Mouse (Mus musculus): ENCODE measurements around the gene Dlg2. TPM values are rescaled to one million over a fixed set of nuclear protein-coding genes. Genes with fewer than 3 reads are reported as not detected.

Gene Dlg2
- polyA plus RNA-seq, 1 experiment from 2014 or later = 7.2 TPM

GRCm38 (mm10) chr7:92115237-92115871, 1638.9 kb downstream of the Dlg2 start:
- no peak for ATAC-seq (ENCODE audit: insufficient number of reproducible peaks, low FRiP score, low TSS enrichment, low read depth)
- WGBS = 82% methylated on average over 5 of the region's 5 CpGs
- Histone ChIP-seq H3K4me3 (replicated peaks) (no peak overlapping the region), H3K9ac (no peak overlapping the region), H3K4me1 (no peaks in the 10 kb centered on the region), H3K9me3 (replicated peaks) (no peaks in the 10 kb centered on the region), H3K27me3 (no peaks in the 10 kb centered on the region), H3K36me3 (no peaks in the 10 kb centered on the region), H3K27ac (replicated peaks) (no peak overlapping the region), H3K4me2 (replicated peaks) (no peak overlapping the region)

- Histone ChIP-seq H3K27me3 (no peaks in the 10 kb centered on the region), H3K4me3 (replicated peaks) (no peak overlapping the region), H3K27ac (replicated peaks) (no peak overlapping the region), H3K36me3 (no peaks in the 10 kb centered on the region), H3K9ac (no peak overlapping the region), H3K4me2 (replicated peaks) (no peak overlapping the region), H3K4me1 (no peaks in the 10 kb centered on the region; the same call in 1 of the 2 replicates), H3K9me3 (replicated peaks) (no peaks in the 10 kb centered on the region)
- ATAC-seq (ENCODE audit: insufficient number of reproducible peaks, low FRiP score, low TSS enrichment, low read depth) = no peak
- 48% methylated on average over 2 of the region's 2 CpGs for WGBS
Observed at GRCm38 (mm10) chr7:92123276-92123675, 1646.8 kb downstream of the Dlg2 start.

DNA sequence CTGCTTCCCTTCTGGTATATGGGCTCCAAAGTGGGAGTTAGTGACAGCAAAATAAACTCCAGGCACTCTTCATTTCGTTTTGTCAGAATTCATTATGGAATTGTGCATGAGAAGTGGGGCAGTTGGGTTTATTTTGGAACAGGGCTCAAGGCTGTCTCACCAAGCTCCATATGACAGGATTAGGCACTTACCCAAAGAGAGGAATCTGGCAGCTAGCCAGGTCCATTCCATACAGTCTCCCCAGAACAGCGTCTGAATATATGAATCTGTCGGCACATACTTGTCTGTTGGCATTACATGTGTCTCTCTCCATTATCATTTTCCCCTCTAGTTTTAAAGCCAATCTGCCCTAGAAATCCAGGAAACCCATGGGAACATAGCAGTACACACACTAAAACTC, 1649.4 kb downstream of the Dlg2 start:
- Histone ChIP-seq H3K36me3 (no peaks in the 10 kb centered on the region), H3K4me1 (no peaks in the 10 kb centered on the region; the same call in 1 of the 2 replicates), H3K4me3 (replicated peaks) (no peak overlapping the region), H3K27ac (replicated peaks) (no peak overlapping the region), H3K9ac (no peak overlapping the region), H3K27me3 (no peaks in the 10 kb centered on the region), H3K9me3 (replicated peaks) (no peaks in the 10 kb centered on the region), H3K4me2 (replicated peaks) (no peak overlapping the region)
- ATAC-seq (ENCODE audit: insufficient number of reproducible peaks, low FRiP score, low TSS enrichment, low read depth) = peak; percentile 65; the same call in 1 of the 2 replicates
- WGBS = 11% methylated on average over 3 of the region's 3 CpGs

DNA sequence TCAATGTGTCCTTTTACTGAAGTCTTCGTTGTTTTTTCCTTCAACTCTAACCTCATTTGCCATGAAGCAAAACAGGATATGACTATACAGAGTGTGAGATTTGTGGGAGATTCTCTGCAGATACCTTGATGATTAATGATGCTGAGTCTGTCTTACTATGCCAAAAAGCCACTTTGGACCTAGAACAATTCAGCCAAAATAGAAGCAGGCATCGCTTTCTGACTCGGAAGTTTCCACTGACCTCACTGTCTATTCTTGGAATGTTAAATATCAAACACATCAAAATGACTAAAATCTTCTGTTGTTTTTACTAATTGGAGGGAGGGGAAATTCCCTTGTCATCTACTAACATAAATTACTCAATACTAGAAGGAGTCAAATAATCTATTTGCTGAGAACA, 1657.8 kb downstream of the Dlg2 start:
- no peak overlapping the region for H3K9ac ChIP-seq
- no peaks in the 10 kb centered on the region for H3K9me3 ChIP-seq (replicated peaks)
- H3K36me3 ChIP-seq = no peaks in the 10 kb centered on the region
- H3K4me3 ChIP-seq (replicated peaks) = no peak overlapping the region
- no peaks in the 10 kb centered on the region for H3K4me1 ChIP-seq
- no peaks in the 10 kb centered on the region for H3K27me3 ChIP-seq
- WGBS = 84% methylated on average over 3 of the region's 3 CpGs
- no peak overlapping the region for H3K27ac ChIP-seq (replicated peaks)
- ATAC-seq (ENCODE audit: insufficient number of reproducible peaks, low FRiP score, low TSS enrichment, low read depth) = no peak
- no peak overlapping the region for H3K4me2 ChIP-seq (replicated peaks)

DNA sequence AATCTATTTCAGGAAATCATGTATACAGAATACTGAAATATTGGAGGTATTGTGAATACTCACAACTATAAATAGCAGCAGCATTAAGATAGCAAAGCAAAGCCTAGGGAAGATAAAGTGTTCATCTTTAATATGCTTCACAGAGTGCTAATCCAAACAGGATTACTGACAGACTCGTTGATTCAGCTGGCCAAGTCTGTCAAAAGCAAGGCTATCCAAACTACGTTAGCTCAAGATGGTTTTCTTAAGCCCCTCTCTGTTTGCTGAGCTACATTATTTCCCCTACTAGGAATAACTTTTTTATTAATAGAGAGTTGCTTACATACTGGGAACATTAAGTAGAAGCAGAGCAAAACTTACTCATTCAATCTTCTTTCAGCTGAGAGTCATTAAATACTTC, 1659.2 kb downstream of the Dlg2 start:
- no peak for ATAC-seq (ENCODE audit: insufficient number of reproducible peaks, low FRiP score, low TSS enrichment, low read depth)
- Histone ChIP-seq H3K4me2 (replicated peaks) (no peak overlapping the region), H3K9ac (no peak overlapping the region), H3K4me1 (no peaks in the 10 kb centered on the region), H3K4me3 (replicated peaks) (no peak overlapping the region), H3K27ac (replicated peaks) (no peak overlapping the region), H3K27me3 (no peaks in the 10 kb centered on the region), H3K36me3 (no peaks in the 10 kb centered on the region), H3K9me3 (replicated peaks) (no peaks in the 10 kb centered on the region)
- WGBS = 43% methylated on average over 2 of the region's 2 CpGs

DNA sequence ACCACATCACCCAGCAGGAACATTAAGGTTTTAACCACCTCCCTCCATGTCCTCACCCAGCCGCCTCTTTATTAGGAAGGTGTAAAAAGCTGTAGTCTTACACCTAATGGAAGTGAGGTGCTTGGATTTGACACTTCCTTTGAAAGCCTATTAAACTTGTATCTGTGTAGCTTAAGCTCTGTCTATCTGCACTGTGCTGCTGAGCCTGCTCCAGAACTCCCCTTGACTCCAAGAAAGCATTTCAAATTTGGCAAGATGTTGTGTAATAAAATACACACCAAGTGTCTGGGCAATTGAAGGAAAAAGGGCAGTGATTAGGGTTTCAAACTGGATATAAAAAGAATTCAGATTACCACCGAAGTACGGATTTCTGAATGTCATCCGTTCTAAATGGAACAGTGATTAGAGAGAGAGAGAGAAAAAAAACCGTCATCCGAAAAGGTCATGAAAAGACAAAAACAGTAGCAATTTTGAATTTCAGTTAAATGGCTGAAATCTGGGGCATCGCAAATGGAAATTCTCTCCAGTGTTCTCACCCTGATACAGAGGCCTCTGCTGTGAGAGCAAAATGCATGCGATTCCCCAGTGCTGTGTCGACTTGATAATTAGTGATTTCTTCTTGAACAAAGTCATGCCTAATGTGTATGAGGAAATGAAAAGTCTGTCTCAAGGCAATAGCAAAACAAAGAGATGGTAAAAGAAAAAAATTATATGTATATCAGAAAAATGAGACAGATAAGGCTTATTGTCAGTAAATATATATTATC, 1663.8 kb downstream of the Dlg2 start:
- Histone ChIP-seq H3K27ac (replicated peaks) (no peak overlapping the region), H3K36me3 (no peaks in the 10 kb centered on the region), H3K4me1 (no peaks in the 10 kb centered on the region), H3K27me3 (no peaks in the 10 kb centered on the region), H3K9ac (no peak overlapping the region), H3K4me2 (replicated peaks) (no peak overlapping the region), H3K4me3 (replicated peaks) (no peak overlapping the region), H3K9me3 (replicated peaks) (no peaks in the 10 kb centered on the region)
- WGBS = 77% methylated on average over 9 of the region's 9 CpGs
- ATAC-seq (ENCODE audit: insufficient number of reproducible peaks, low FRiP score, low TSS enrichment, low read depth) = no peak

- Histone ChIP-seq H3K4me2 (replicated peaks) (no peak overlapping the region), H3K27ac (replicated peaks) (no peak overlapping the region), H3K27me3 (no peaks in the 10 kb centered on the region), H3K4me1 (no peaks in the 10 kb centered on the region), H3K36me3 (no peaks in the 10 kb centered on the region), H3K4me3 (replicated peaks) (no peak overlapping the region), H3K9ac (no peak overlapping the region), H3K9me3 (replicated peaks) (no peaks in the 10 kb centered on the region)
- WGBS = 86% methylated on average over 1 of the region's 1 CpGs
- ATAC-seq (ENCODE audit: insufficient number of reproducible peaks, low FRiP score, low TSS enrichment, low read depth) = no peak
Observed at GRCm38 (mm10) chr7:92147499-92147898, 1671.0 kb downstream of the Dlg2 start.

- no peaks in the 10 kb centered on the region for H3K4me1 ChIP-seq
- no peaks in the 10 kb centered on the region for H3K9me3 ChIP-seq (replicated peaks)
- no peaks in the 10 kb centered on the region for H3K36me3 ChIP-seq
- WGBS = 67% methylated on average over 3 of the region's 3 CpGs
- no peak overlapping the region for H3K4me3 ChIP-seq (replicated peaks)
- ATAC-seq (ENCODE audit: insufficient number of reproducible peaks, low FRiP score, low TSS enrichment, low read depth) = no peak
- no peak overlapping the region for H3K9ac ChIP-seq
- no peaks in the 10 kb centered on the region for H3K27me3 ChIP-seq
- no peak overlapping the region for H3K27ac ChIP-seq (replicated peaks)
- no peak overlapping the region for H3K4me2 ChIP-seq (replicated peaks)
Observed at GRCm38 (mm10) chr7:92150768-92151167, 1674.3 kb downstream of the Dlg2 start.

GRCm38 (mm10) chr7:92154603-92155002, 1678.1 kb downstream of the Dlg2 start:
- H3K4me3 ChIP-seq (replicated peaks) = no peak overlapping the region
- no peaks in the 10 kb centered on the region for H3K4me1 ChIP-seq
- H3K36me3 ChIP-seq = no peaks in the 10 kb centered on the region
- no peak overlapping the region for H3K4me2 ChIP-seq (replicated peaks)
- no peaks in the 10 kb centered on the region for H3K27me3 ChIP-seq
- H3K9ac ChIP-seq = no peak overlapping the region
- H3K27ac ChIP-seq (replicated peaks) = no peak overlapping the region
- no peaks in the 10 kb centered on the region for H3K9me3 ChIP-seq (replicated peaks)
- ATAC-seq (ENCODE audit: insufficient number of reproducible peaks, low FRiP score, low TSS enrichment, low read depth) = no peak

DNA sequence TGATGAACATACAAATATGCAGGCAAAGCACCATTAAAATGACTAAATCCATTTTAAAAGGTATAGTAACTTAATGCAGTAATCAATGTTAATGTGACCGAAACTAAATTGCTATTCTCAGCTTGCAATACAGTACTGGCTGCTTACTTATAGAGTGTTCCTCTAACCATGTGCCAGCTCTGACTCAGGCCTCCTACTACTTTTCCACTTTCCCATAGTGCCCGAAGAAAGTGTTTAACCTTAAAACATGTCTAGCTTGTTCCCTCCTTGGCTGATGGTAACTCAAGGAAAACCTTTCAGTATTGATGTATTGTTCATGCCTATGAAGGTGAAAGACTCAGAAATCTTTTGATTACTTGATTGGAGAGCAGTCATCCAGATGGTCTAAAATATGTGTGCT, 1686.7 kb downstream of the Dlg2 start:
- Histone ChIP-seq H3K27me3 (no peaks in the 10 kb centered on the region), H3K4me2 (replicated peaks) (no peak overlapping the region), H3K9ac (no peak overlapping the region), H3K27ac (replicated peaks) (no peak overlapping the region), H3K4me1 (no peaks in the 10 kb centered on the region), H3K4me3 (replicated peaks) (no peak overlapping the region), H3K9me3 (replicated peaks) (no peaks in the 10 kb centered on the region), H3K36me3 (no peaks in the 10 kb centered on the region)
- ATAC-seq (ENCODE audit: insufficient number of reproducible peaks, low FRiP score, low TSS enrichment, low read depth) = no peak
- WGBS = 99% methylated on average over 2 of the region's 2 CpGs

DNA sequence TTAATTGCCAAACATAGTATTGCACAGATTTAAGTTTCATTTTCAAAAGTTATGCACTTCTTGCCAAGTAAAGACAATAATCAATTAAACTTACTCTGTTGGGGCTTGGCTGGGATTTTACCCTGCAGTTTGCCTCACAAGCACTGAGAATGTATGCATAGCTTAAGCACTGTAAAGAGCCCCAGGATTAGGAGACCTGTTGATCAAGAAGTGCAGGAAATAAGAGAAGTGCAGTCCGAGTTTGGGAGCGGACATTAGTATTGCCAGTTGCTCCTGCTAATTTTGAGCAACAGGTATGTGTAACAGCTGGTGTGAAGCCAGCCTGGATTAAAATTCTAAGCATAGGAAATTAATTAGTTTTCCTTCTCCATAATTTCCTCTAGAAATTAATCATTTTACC, 1687.8 kb downstream of the Dlg2 start:
- H3K4me3 ChIP-seq (replicated peaks) = no peak overlapping the region
- H3K9me3 ChIP-seq (replicated peaks) = no peaks in the 10 kb centered on the region
- ATAC-seq (ENCODE audit: insufficient number of reproducible peaks, low FRiP score, low TSS enrichment, low read depth) = no peak
- no peak overlapping the region for H3K4me2 ChIP-seq (replicated peaks)
- WGBS = 61% methylated on average over 2 of the region's 2 CpGs
- H3K36me3 ChIP-seq = no peaks in the 10 kb centered on the region
- no peaks in the 10 kb centered on the region for H3K4me1 ChIP-seq
- no peaks in the 10 kb centered on the region for H3K27me3 ChIP-seq
- no peak overlapping the region for H3K9ac ChIP-seq
- no peak overlapping the region for H3K27ac ChIP-seq (replicated peaks)
